Mouse (Mus musculus) ES-Bruce4 (cell line): ENCODE measurements around the gene Eif5a.

ENCODE experiments used
- CTCF ChIP-seq: IDR thresholded peaks from one replicate; pipeline ENCODE4 v1.8.1; 2011; ENCODE audit warnings: low read depth, low read length
- EP300 ChIP-seq: IDR thresholded peaks from 2 replicates; pipeline ENCODE4 v1.6.1; 2011; ENCODE audit warnings: low read depth, low read length; ENCODE audit not compliant: insufficient read depth
- POLR2A ChIP-seq: IDR thresholded peaks from one replicate; pipeline ENCODE4 v1.8.1; 2011; ENCODE audit warnings: low read length; ENCODE audit not compliant: insufficient read depth

DNA sequence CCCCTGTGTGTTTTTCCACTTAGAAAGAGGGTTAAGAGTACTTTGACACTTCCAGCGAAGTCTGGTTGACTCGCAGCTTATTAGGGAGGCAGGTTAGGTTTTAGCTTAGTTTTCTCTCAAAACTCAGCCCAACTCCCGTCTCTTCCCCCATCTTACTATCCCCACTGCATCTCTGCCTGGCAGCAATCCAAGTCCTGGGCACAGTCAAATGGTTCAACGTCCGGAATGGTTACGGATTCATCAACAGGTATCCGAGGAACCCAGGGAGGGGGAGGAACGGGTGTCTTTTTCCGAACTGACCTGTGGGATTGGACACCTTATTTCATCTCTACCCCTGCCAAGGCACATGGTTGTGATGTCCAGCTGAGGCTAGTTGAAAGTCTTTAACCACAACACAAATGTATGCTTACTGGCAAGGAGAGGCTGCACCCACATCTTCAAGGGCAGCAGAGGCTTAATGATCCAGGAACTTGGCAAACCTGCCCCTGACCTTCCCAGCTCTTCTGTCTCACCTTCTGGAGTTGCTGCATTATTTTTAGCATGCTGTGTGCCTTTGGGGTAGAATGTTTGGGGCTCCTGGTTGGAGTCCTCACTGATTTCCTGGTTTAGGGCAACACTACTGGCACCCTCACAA lies 15.1 kb upstream of the Eif5a start:
- TF ChIP-seq EP300 (no peak), CTCF (no peak), POLR2A (no peak)
